Comparison of ENCODE assay signal across 23 mouse cellular contexts in the genomic region with DNA sequence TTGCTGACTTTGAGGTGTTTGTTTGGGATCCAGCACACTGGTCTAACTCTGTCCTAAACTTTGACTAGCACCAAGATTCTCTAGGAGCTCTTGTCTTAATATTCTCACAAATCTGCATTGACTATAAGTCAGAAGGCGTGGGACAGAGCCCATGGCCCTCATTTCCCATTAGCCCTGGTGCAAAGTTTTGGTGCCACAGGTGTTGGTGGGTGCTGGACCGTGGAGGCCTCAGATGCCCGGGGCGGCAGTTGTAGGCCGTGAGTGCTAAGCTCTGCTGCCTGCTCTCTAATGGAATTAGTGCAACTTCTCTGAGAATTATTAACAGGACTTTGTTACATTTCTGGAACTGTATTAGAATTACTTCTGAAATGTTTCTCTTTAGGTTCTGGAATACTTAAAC. TPM values are rescaled to one million over a fixed set of nuclear protein-coding genes. Genes with fewer than 3 reads are reported as not detected.
A peak's percentile ranks its signal among the peaks of the same experiment; 100 is the strongest.
DNase-seq lines count a peak whose midpoint lies in the region; ATAC-seq and TF ChIP-seq lines count a peak whose summit lies in the region.
"Had no signal": no experiment of that assay in that cellular context is flagged by ENCODE, and none has a peak within 500 bp of the region (broad histone marks: within the 10 kb centered on the region; RNA-seq: fewer than 3 reads in every experiment).

No protein-coding gene starts in this region.

- H3K4me1 ChIP-seq in MEL (ENCODE audit: control insufficient read depth in 1 of 2, insufficient read depth in 2 of 2, low read length in 2 of 2): peaks cover 14 to 15% of the 10 kb centered on the region in 2 experiments
- H3K4me1 ChIP-seq in kidney, adult 2 months (ENCODE audit: control insufficient read depth, insufficient read depth, low read length): peaks cover 24% of the 10 kb centered on the region; the same call in 1 of the 2 replicates
- 0 out of 2 replicates have a peak, but pooled peaks cover 3% of the 10 kb centered on the region for H3K4me1 ChIP-seq in kidney, embryonic 16.5 days (ENCODE audit: insufficient read depth, low read length)
- H3K4me1 ChIP-seq in midbrain, embryonic 10.5 days: no peaks in the 10 kb centered on the region
- no peaks in the 10 kb centered on the region for H3K4me1 ChIP-seq in forebrain, embryonic 15.5 days
- H3K4me1 ChIP-seq: embryonic facial prominence, embryonic 13.5 days; heart, embryonic 15.5 days; intestine, embryonic 15.5 days; limb, embryonic 13.5 days; lung, embryonic 15.5 days had no signal

- TF ChIP-seq EP300 in MEL (IDR thresholded peaks at IDR 0.05; ENCODE audit: low read depth in 1 of 2, low read length in 2 of 2): no peak

- H3K9ac ChIP-seq in MEL (ENCODE audit: control insufficient read depth, low read depth, low read length, poor library complexity, severe bottlenecking): no peak overlapping the region
- no peak overlapping the region for H3K9ac ChIP-seq in kidney, embryonic 16.5 days (replicated peaks; ENCODE audit: low read length)
- H3K9ac ChIP-seq in forebrain, embryonic 15.5 days (replicated peaks): no peak overlapping the region
- H3K9ac ChIP-seq: embryonic facial prominence, embryonic 13.5 days; forebrain, postnatal 0 days; heart, embryonic 15.5 days; intestine, embryonic 15.5 days; limb, embryonic 13.5 days; lung, embryonic 15.5 days had no signal

- WGBS in kidney, adult 2 months: 40% methylated on average over 5 of the region's 5 CpGs
- 75% methylated on average over 5 of the region's 5 CpGs for WGBS in kidney, embryonic 16.5 days
- WGBS in midbrain, embryonic 10.5 days: 94% methylated on average over 5 of the region's 5 CpGs
- 95% methylated on average over 5 of the region's 5 CpGs for WGBS in forebrain, embryonic 15.5 days

- peak; percentile 86 for ATAC-seq in kidney, embryonic 16.5 days (ENCODE audit: low FRiP score, low TSS enrichment)
- no peak for ATAC-seq in monocyte, adult 5-6 weeks (replicated peaks; ENCODE audit: insufficient number of reproducible peaks, low FRiP score, low TSS enrichment, poor library complexity, severe bottlenecking)
- ATAC-seq in forebrain, embryonic 15.5 days (replicated peaks): no peak
- ATAC-seq: forebrain, postnatal 0 days; hindbrain, postnatal 0 days; intestine, embryonic 15.5 days had no signal

- no peak overlapping the region for H3K4me2 ChIP-seq in kidney, embryonic 16.5 days (replicated peaks; ENCODE audit: low read depth, low read length)
- H3K4me2 ChIP-seq in forebrain, embryonic 15.5 days (replicated peaks): no peak overlapping the region
- H3K4me2 ChIP-seq: embryonic facial prominence, embryonic 13.5 days; heart, embryonic 15.5 days; intestine, embryonic 15.5 days; limb, embryonic 13.5 days; liver, embryonic 11.5 days; lung, embryonic 15.5 days; midbrain, embryonic 11.5 days had no signal

- no peaks in the 10 kb centered on the region for H3K27me3 ChIP-seq in MEL (ENCODE audit: control insufficient read depth in 1 of 2, insufficient read depth in 2 of 2, low read length in 2 of 2)
- H3K27me3 ChIP-seq in kidney, adult 2 months (replicated peaks; ENCODE audit: control insufficient read depth, insufficient read depth, low read length): no peaks in the 10 kb centered on the region
- no peaks in the 10 kb centered on the region for H3K27me3 ChIP-seq in kidney, embryonic 16.5 days (ENCODE audit: insufficient read depth, low read length)
- no peaks in the 10 kb centered on the region for H3K27me3 ChIP-seq in midbrain, embryonic 10.5 days (ENCODE audit: low read depth, poor library complexity, severe bottlenecking)
- no peaks in the 10 kb centered on the region for H3K27me3 ChIP-seq in forebrain, embryonic 15.5 days
- H3K27me3 ChIP-seq: embryonic facial prominence, embryonic 13.5 days; heart, embryonic 15.5 days; intestine, embryonic 15.5 days; limb, embryonic 13.5 days; lung, embryonic 15.5 days had no signal

- TF ChIP-seq POLR2A in MEL (IDR thresholded peaks at IDR 0.05; ENCODE audit: control insufficient read depth in 1 of 2, insufficient read depth in 1 of 2, low read depth in 1 of 2, low read length in 2 of 2, poor library complexity in 1 of 2): no peak
- no peak for TF ChIP-seq POLR2A in kidney, adult 2 months (IDR thresholded peaks at IDR 0.05; ENCODE audit: low read depth, low read length)

- TF ChIP-seq CTCF in MEL (IDR thresholded peaks at IDR 0.05 in 2 of 3, conservative IDR thresholded peaks at IDR 0.05 in 1 of 3; ENCODE audit: control insufficient read depth in 1 of 3, insufficient read depth in 1 of 3, low read depth in 2 of 3, low read length in 3 of 3, poor library complexity in 1 of 3, severe bottlenecking in 1 of 3): no peak
- TF ChIP-seq CTCF in kidney, adult 2 months (conservative IDR thresholded peaks at IDR 0.05; ENCODE audit: insufficient read depth, insufficient read length, low read depth, low read length): no peak

- H3K4me3 ChIP-seq in MEL (ENCODE audit: control insufficient read depth in 1 of 2, insufficient read depth in 1 of 2, low read depth in 2 of 2, low read length in 2 of 2): no peak overlapping the region
- no peak overlapping the region for H3K4me3 ChIP-seq in kidney, adult 2 months (ENCODE audit: insufficient read depth, low read depth, low read length)
- H3K4me3 ChIP-seq in kidney, embryonic 16.5 days (ENCODE audit: low read length): no peak overlapping the region
- H3K4me3 ChIP-seq in midbrain, embryonic 10.5 days: no peak overlapping the region
- no peak overlapping the region for H3K4me3 ChIP-seq in forebrain, embryonic 15.5 days
- H3K4me3 ChIP-seq: embryonic facial prominence, embryonic 13.5 days; erythroblast, embryonic 14.5 days; heart, embryonic 15.5 days; intestine, embryonic 15.5 days; limb, embryonic 13.5 days; lung, embryonic 15.5 days had no signal

- H3K79me2 ChIP-seq in MEL (ENCODE audit: control insufficient read depth, insufficient read depth, low read length, poor library complexity): peaks cover 72% of the 10 kb centered on the region

- no peak for DNase-seq in MEL (ENCODE audit: low read depth, low spot score)
- peak; percentile 89 for DNase-seq in kidney, adult 2 months
- peak; percentile 85 to 86 for DNase-seq in kidney, postnatal 36 days
- DNase-seq in midbrain, embryonic 10.5 days (ENCODE audit: low spot score): no peak
- DNase-seq: adrenal gland, postnatal 25 days; cerebellum, adult 18-20 months; cerebellum, postnatal 10 days; forebrain, postnatal 0 days; right cerebral cortex, postnatal 25 days; thymus, postnatal 25 days had no signal

- H3K27ac ChIP-seq in MEL (ENCODE audit: control insufficient read depth, low read depth, low read length): 0 out of 2 replicates have a peak overlapping the region, but pooled peaks have one; percentile 10
- peak overlapping the region; percentile 89 for H3K27ac ChIP-seq in kidney, adult 2 months (ENCODE audit: insufficient read depth, low read depth, low read length)
- H3K27ac ChIP-seq in kidney, embryonic 16.5 days (ENCODE audit: low read length): peak overlapping the region; percentile 46; the same call in 1 of the 2 replicates
- H3K27ac ChIP-seq in midbrain, embryonic 10.5 days (replicated peaks): no peak overlapping the region
- H3K27ac ChIP-seq in forebrain, embryonic 15.5 days (replicated peaks): no peak overlapping the region
- H3K27ac ChIP-seq: embryonic facial prominence, embryonic 13.5 days; heart, embryonic 15.5 days; hindbrain, postnatal 0 days; intestine, embryonic 15.5 days; limb, embryonic 13.5 days; lung, embryonic 15.5 days had no signal

- no peak for TF ChIP-seq RAD21 in MEL (IDR thresholded peaks at IDR 0.05; ENCODE audit: low read depth, low read length)

- H3K9me3 ChIP-seq in MEL (replicated peaks; ENCODE audit: insufficient read depth, low read length): no peaks in the 10 kb centered on the region
- no peaks in the 10 kb centered on the region for H3K9me3 ChIP-seq in kidney, embryonic 16.5 days (ENCODE audit: low read length)
- H3K9me3 ChIP-seq in midbrain, embryonic 10.5 days (replicated peaks): no peaks in the 10 kb centered on the region
- H3K9me3 ChIP-seq in forebrain, embryonic 15.5 days: no peaks in the 10 kb centered on the region
- H3K9me3 ChIP-seq: embryonic facial prominence, embryonic 13.5 days; G1E; heart, embryonic 15.5 days; intestine, embryonic 15.5 days; limb, embryonic 13.5 days; lung, embryonic 15.5 days had no signal

- H3K36me3 ChIP-seq in MEL (ENCODE audit: control insufficient read depth in 1 of 2, insufficient read depth in 2 of 2, low read length in 2 of 2): peaks cover 60 to 61% of the 10 kb centered on the region in 2 experiments
- 0 out of 2 replicates have a peak, but pooled peaks cover 2% of the 10 kb centered on the region for H3K36me3 ChIP-seq in kidney, adult 2 months (ENCODE audit: control insufficient read depth, insufficient read depth, low read length)
- H3K36me3 ChIP-seq in kidney, embryonic 16.5 days (ENCODE audit: insufficient read depth, low read length): peaks cover 17% of the 10 kb centered on the region
- H3K36me3 ChIP-seq in midbrain, embryonic 10.5 days: peaks cover 82% of the 10 kb centered on the region
- peaks cover 8% of the 10 kb centered on the region for H3K36me3 ChIP-seq in forebrain, embryonic 15.5 days

TF ChIP-seq in MEL, 35 proteins besides CTCF, POLR2A, EP300 and RAD21:
- TF ChIP-seq ZKSCAN1 (IDR thresholded peaks at IDR 0.05; ENCODE audit: low read depth, low read length): no peak

RNA-seq across cellular contexts. Expression of a gene that starts 12.4 kb away (rescaled TPM):
- total RNA-seq in MEL (2012; rRNA removed): 192 and 256 TPM in 2 replicates
- 100 to 1,000 TPM in 1 of 2 experiments, not detected in 1; 176 TPM for polyA plus RNA-seq in MEL (2012; ENCODE audit: insufficient read depth in 1 of 2, insufficient read length in 2 of 2, low read depth in 1 of 2, low replicate concordance in 2 of 2, missing spikeins in 1 of 2)
- polyA plus RNA-seq in kidney, adult 2 months (2012; rRNA removed): 38.2 and 60.2 TPM in 2 replicates
- 72.1 and 74.4 TPM in 2 replicates for polyA plus RNA-seq in kidney, embryonic 16.5 days (2015; fragmentation: Nextera tagmentation; extraction: Ambion mirVana)
- 70.1 and 77.0 TPM in 2 replicates for polyA plus RNA-seq in midbrain, embryonic 10.5 days (2016; fragmentation: Nextera tagmentation; extraction: Ambion mirVana)
- total RNA-seq in monocyte, adult 5-6 weeks (2017): 11.0 to 12.3 TPM (median 11.4 TPM) in 3 replicates
- polyA plus RNA-seq in forebrain, embryonic 15.5 days (2015; fragmentation: Nextera tagmentation; extraction: Ambion mirVana): 48.6 and 50.0 TPM in 2 replicates

RNA-seq across cellular contexts. Expression of a gene that starts 31.6 kb away (rescaled TPM):
- 111 and 161 TPM in 2 replicates for total RNA-seq in MEL (2012; rRNA removed)
- polyA plus RNA-seq in MEL (2012; ENCODE audit: insufficient read depth in 1 of 2, insufficient read length in 2 of 2, low read depth in 1 of 2, low replicate concordance in 2 of 2, missing spikeins in 1 of 2): 10 to 100 TPM in 1 of 2 experiments, not detected in 1; 95.5 TPM
- 8.3 and 9.4 TPM in 2 replicates for polyA plus RNA-seq in kidney, adult 2 months (2012; rRNA removed)
- 97.9 and 161 TPM in 2 replicates for polyA plus RNA-seq in kidney, embryonic 16.5 days (2015; fragmentation: Nextera tagmentation; extraction: Ambion mirVana)
- polyA plus RNA-seq in midbrain, embryonic 10.5 days (2016; fragmentation: Nextera tagmentation; extraction: Ambion mirVana): 61.1 and 64.9 TPM in 2 replicates
- 60.6 to 75.0 TPM (median 69.6 TPM) in 3 replicates for total RNA-seq in monocyte, adult 5-6 weeks (2017)
- polyA plus RNA-seq in forebrain, embryonic 15.5 days (2015; fragmentation: Nextera tagmentation; extraction: Ambion mirVana): 63.1 and 70.5 TPM in 2 replicates

Comparison
In these comparisons a context has a peak if more than half of its experiments do, and no peak if none do; other contexts are left out.
1. DNase-seq: peak in kidney, adult 2 months (single experiment) and kidney, postnatal 36 days (2 of 2); none in MEL (single experiment) and midbrain, embryonic 10.5 days (single experiment).
2. H3K27ac ChIP-seq: peak in MEL (single experiment), kidney, adult 2 months (single experiment) and kidney, embryonic 16.5 days (single experiment); none in midbrain, embryonic 10.5 days (single experiment) and forebrain, embryonic 15.5 days (single experiment).